Mouse (Mus musculus) regulatory T cell (primary cell): ENCODE measurements around the gene Olfr10.
"Not testable (repeated sequence)": the region's sequence is repeated elsewhere in the genome, so short reads cannot be mapped to it uniquely, and the experiment has no call there.

Source experiments
- in situ Hi-C: fragments of 300-600 bp; cut with MboI, MseI; formaldehyde crosslinking; loops from one replicate; pipeline ENCODE4 v1.15.1; 2025; ENCODE audit warnings: high pct_unique_total_duplicates

The Olfr10 gene

GRCm38 (mm10) chr11:49308547-49308946, 4.0 kb downstream of the Olfr10 start:
- in situ Hi-C loops = not testable (repeated sequence)

- in situ Hi-C loops = no loop called here
Observed at GRCm38 (mm10) chr11:49322442-49322841, 17.9 kb downstream of the Olfr10 start, which contains the start of gene Olfr1391. Gene Olfr1391 (plus strand): TSS chr11:49322742.

GRCm38 (mm10) chr11:49326726-49327125, 22.2 kb downstream of the Olfr10 start:
- in situ Hi-C loops = no loop called here

GRCm38 (mm10) chr11:49329686-49330085, 25.1 kb downstream of the Olfr10 start:
- in situ Hi-C loops = no loop called here

GRCm38 (mm10) chr11:49334888-49335287, 30.3 kb downstream of the Olfr10 start, which contains the start of gene Olfr1390:
Gene Olfr1390 (plus strand): TSS chr11:49335188.
- in situ Hi-C loops = no loop called here

GRCm38 (mm10) chr11:49337150-49337832, 32.8 kb downstream of the Olfr10 start:
- in situ Hi-C loops = no loop called here
